ENCODE assay signal across 11 mouse cellular contexts in the genomic region with DNA sequence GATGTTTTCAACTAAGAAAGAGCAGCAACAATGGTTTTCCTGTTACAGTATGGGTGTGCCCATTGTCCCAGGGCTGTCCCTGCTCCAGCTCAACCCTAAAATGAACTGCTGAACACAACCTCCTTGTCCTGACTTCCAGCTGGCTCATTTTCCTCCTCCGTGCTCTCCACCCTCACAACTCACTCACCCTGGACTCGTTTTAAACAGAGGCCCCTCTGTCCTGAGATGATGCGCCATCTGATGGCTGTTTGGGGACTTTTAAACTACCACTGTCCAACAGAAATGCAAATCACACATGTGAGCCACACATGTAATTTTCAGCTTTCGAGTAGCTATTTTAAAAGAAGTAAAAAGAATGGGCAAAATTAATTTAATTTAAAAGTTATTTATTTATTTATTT. TPM values are rescaled to one million over a fixed set of nuclear protein-coding genes. Genes with fewer than 3 reads are reported as not detected.
DNase-seq lines count a peak whose midpoint lies in the region; TF ChIP-seq lines count a peak whose summit lies in the region.
"Had no signal": no experiment of that assay in that cellular context is flagged by ENCODE, and none has a peak within 500 bp of the region (broad histone marks: within the 10 kb centered on the region; RNA-seq: fewer than 3 reads in every experiment).

No protein-coding gene starts in this region.

- H3K27me3 ChIP-seq in heart, embryonic 10.5 days (ENCODE audit: insufficient read depth, poor library complexity, severe bottlenecking) = no peaks in the 10 kb centered on the region
- H3K27me3 ChIP-seq: hindbrain, embryonic 12.5 days; neural tube, embryonic 12.5 days; stomach, embryonic 15.5 days had no signal

- H3K36me3 ChIP-seq in heart, embryonic 10.5 days = no peaks in the 10 kb centered on the region
- H3K36me3 ChIP-seq: hindbrain, embryonic 12.5 days; neural tube, embryonic 12.5 days; stomach, embryonic 15.5 days had no signal

- peaks cover 12% of the 10 kb centered on the region; the same call in 1 of the 2 replicates for H3K4me1 ChIP-seq in heart, embryonic 10.5 days
- peaks cover 27% of the 10 kb centered on the region for H3K4me1 ChIP-seq in bone marrow macrophage, adult 2 months (ENCODE audit: control insufficient read depth, insufficient read depth, low read length)

- H3K9me3 ChIP-seq in heart, embryonic 10.5 days = no peaks in the 10 kb centered on the region
- H3K9me3 ChIP-seq: hindbrain, embryonic 12.5 days; neural tube, embryonic 12.5 days; stomach, embryonic 15.5 days had no signal

- H3K4me3 ChIP-seq in heart, embryonic 10.5 days = no peak overlapping the region
- no peak overlapping the region for H3K4me3 ChIP-seq in bone marrow macrophage, adult 2 months (ENCODE audit: insufficient read depth, low read length)
- H3K4me3 ChIP-seq: hindbrain, embryonic 12.5 days; neural tube, embryonic 12.5 days; stomach, embryonic 15.5 days had no signal

- TF ChIP-seq POLR2A in bone marrow macrophage, adult 2 months (IDR thresholded peaks at IDR 0.05; ENCODE audit: borderline replicate concordance, low read depth, low read length) = no peak

- 0 out of 2 replicates have a peak, but pooled peaks have one; percentile 30 for TF ChIP-seq CTCF in bone marrow macrophage, adult 2 months (IDR thresholded peaks at IDR 0.05; ENCODE audit: low read depth, low read length)

- WGBS in heart, embryonic 10.5 days = 35% methylated on average over 4 of the region's 4 CpGs

- DNase-seq in heart, adult 9 months (ENCODE audit: low spot score in 2 of 2) = peak; percentile 21 to 44
- no peak for DNase-seq in heart, embryonic 10.5 days (ENCODE audit: low spot score)
- peak; percentile 38 for DNase-seq in lung, postnatal 10 days
- DNase-seq in lung, postnatal 25 days (ENCODE audit: low spot score) = no peak
- DNase-seq in retina, embryonic 14.5 days (ENCODE audit: low spot score) = peak; percentile 12
- DNase-seq in urinary bladder, postnatal 10 days (ENCODE audit: low spot score) = no peak
- no peak for DNase-seq in layer of hippocampus, adult 9-10 months (ENCODE audit: low spot score)

- H3K27ac ChIP-seq in heart, embryonic 10.5 days = no peak overlapping the region
- H3K27ac ChIP-seq in bone marrow macrophage, adult 2 months (ENCODE audit: insufficient read depth, low read depth, low read length) = no peak overlapping the region
- H3K27ac ChIP-seq: hindbrain, embryonic 12.5 days; neural tube, embryonic 12.5 days; stomach, embryonic 15.5 days had no signal

RNA-seq across cellular contexts. Expression of gene Shpk, which starts 2.3 kb away (rescaled TPM):
- polyA plus RNA-seq in heart, embryonic 10.5 days (2016; fragmentation: Nextera tagmentation; extraction: Ambion mirVana) = 0.54 and 0.62 TPM in 2 replicates
- 3.3 and 4.0 TPM in 2 replicates for polyA plus RNA-seq in bone marrow macrophage, adult 2 months (2012; ENCODE audit: insufficient read depth, insufficient read length, missing spikeins)

RNA-seq across cellular contexts. Expression of gene Ctns, which starts 2.8 kb away (rescaled TPM):
- polyA plus RNA-seq in heart, embryonic 10.5 days (2016; fragmentation: Nextera tagmentation; extraction: Ambion mirVana) = 11.9 and 14.0 TPM in 2 replicates
- 48.2 and 49.7 TPM in 2 replicates for polyA plus RNA-seq in bone marrow macrophage, adult 2 months (2012; ENCODE audit: insufficient read depth, insufficient read length, missing spikeins)

RNA-seq across cellular contexts. Expression of gene Tax1bp3, which starts 24.7 kb away (rescaled TPM):
- 249 and 253 TPM in 2 replicates for polyA plus RNA-seq in heart, embryonic 10.5 days (2016; fragmentation: Nextera tagmentation; extraction: Ambion mirVana)
- polyA plus RNA-seq in bone marrow macrophage, adult 2 months (2012; ENCODE audit: insufficient read depth, insufficient read length, missing spikeins) = 35.4 and 37.3 TPM in 2 replicates

RNA-seq across cellular contexts. Expression of gene Emc6, which starts 24.8 kb away (rescaled TPM):
- polyA plus RNA-seq in heart, embryonic 10.5 days (2016; fragmentation: Nextera tagmentation; extraction: Ambion mirVana) = 107 and 126 TPM in 2 replicates
- polyA plus RNA-seq in bone marrow macrophage, adult 2 months (2012; ENCODE audit: insufficient read depth, insufficient read length, missing spikeins) = 41.3 and 43.1 TPM in 2 replicates

RNA-seq across cellular contexts. Expression of gene Trpv1, which starts 32.5 kb away (rescaled TPM):
- polyA plus RNA-seq in heart, embryonic 10.5 days (2016; fragmentation: Nextera tagmentation; extraction: Ambion mirVana) = not detected in 2 replicates
- not detected in 2 replicates for polyA plus RNA-seq in bone marrow macrophage, adult 2 months (2012; ENCODE audit: insufficient read depth, insufficient read length, missing spikeins)
- polyA plus RNA-seq: hindbrain, embryonic 12.5 days; stomach, embryonic 15.5 days had no signal

Comparison
In these comparisons a context has a peak if more than half of its experiments do, and no peak if none do; other contexts are left out.
1. DNase-seq: peak in heart, adult 9 months (2 of 2), lung, postnatal 10 days (single experiment) and retina, embryonic 14.5 days (single experiment); none in heart, embryonic 10.5 days (single experiment), lung, postnatal 25 days (single experiment), urinary bladder, postnatal 10 days (single experiment) and layer of hippocampus, adult 9-10 months (single experiment).